Mouse (Mus musculus) urinary bladder, postnatal 14 days (tissue): ENCODE data around the gene Slc35f6.

Source experiments
- DNase-seq: peaks from one replicate; pipeline ENCODE4 v3.0.0; 2021; ENCODE audit warnings: low spot score

Gene Slc35f6

GRCm38 (mm10) chr5:30621211-30621790 lies 26.4 kb upstream of the Slc35f6 start:
- no peak for DNase-seq

- DNase-seq: no peak
Observed at GRCm38 (mm10) chr5:30621844-30622176, 25.9 kb upstream of the Slc35f6 start.

- DNase-seq: no peak
Observed at GRCm38 (mm10) chr5:30622177-30622840, 25.4 kb upstream of the Slc35f6 start.

- no peak for DNase-seq
Observed at GRCm38 (mm10) chr5:30622841-30623185, 24.9 kb upstream of the Slc35f6 start.

GRCm38 (mm10) chr5:30623380-30623779 lies 24.4 kb upstream of the Slc35f6 start:
- DNase-seq: no peak

DNA sequence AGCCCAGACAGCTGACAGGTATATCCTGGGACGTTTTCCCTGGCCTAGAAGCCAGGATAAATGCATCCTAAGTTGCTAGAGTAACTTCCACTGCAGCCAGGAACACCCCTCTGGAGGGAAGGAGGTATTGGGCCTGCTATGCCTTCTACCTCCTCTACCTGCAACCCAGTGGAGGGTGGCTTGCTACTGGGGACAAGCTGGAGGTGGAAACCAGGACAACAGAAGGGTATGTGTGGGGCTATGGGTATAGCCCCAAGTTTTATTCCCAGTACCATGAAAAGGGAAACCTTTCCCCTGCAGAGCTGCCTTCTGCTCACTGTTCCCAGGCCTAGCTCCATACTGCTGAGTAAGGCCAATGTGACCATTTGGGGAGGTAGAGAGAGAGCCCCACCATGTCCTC lies 23.4 kb upstream of the Slc35f6 start:
- no peak for DNase-seq

GRCm38 (mm10) chr5:30624908-30625307 lies 22.8 kb upstream of the Slc35f6 start:
- DNase-seq: no peak

- no peak for DNase-seq
Observed at GRCm38 (mm10) chr5:30625379-30625778, 22.4 kb upstream of the Slc35f6 start.

DNA sequence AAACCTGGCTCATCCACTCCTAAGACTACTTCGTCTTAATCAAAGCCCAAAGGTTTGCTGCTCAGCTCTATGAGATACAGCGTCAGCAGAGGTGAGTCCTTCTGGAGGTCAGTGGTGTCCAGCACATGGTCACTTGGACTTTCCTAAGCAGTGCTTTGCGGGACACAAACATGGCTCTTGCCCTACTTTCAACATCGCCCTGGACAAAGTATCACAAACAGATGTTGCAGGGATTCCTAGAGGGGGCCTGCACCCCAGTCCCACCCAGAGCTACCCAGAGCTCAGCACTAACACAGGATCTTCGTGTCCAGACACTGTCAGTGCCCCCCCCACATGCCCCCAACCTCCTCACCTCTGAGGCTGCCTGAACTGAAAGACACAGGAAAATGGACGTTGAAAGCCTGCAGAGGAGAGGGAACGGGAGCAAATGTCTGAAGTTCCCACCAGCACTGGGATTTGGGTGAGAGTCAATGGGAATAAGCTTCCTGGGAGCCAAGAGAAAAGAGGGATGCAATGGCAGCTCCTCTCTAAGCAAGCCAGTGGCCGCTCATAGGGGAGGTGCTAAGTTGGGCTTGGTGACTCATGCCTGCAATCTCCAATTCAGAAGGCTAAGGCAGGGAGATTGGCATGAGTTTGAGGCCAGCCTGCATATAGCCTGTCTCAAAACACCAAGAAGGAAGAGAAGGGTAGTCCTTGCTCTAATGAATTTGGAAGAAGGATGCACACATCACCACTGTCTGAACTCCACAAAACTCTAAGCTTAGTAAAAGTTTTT lies 21.2 kb upstream of the Slc35f6 start:
- DNase-seq: no peak

DNA sequence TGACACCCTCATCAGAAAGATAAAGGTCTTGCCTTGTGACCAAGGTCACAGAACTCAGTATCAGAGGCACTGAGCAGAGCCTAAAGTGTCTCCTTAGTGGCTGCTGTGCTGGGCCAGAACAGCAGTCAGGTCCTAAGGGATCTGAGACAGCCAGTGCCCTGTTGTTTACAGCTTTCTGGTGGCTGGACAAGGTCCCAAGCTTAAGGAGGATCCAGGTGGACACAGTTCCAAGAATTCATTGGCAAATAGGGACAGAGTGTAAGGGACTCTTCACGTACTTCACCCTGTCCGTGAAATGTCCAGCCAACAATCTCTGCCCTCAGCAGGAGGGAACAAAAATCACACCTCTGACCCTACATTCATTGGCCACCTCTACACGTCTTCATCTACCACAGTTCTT lies 19.2 kb upstream of the Slc35f6 start:
- DNase-seq: no peak

GRCm38 (mm10) chr5:30630401-30630800 lies 17.3 kb upstream of the Slc35f6 start:
- DNase-seq: no peak

GRCm38 (mm10) chr5:30632134-30632533 lies 15.6 kb upstream of the Slc35f6 start:
- DNase-seq: no peak

DNA sequence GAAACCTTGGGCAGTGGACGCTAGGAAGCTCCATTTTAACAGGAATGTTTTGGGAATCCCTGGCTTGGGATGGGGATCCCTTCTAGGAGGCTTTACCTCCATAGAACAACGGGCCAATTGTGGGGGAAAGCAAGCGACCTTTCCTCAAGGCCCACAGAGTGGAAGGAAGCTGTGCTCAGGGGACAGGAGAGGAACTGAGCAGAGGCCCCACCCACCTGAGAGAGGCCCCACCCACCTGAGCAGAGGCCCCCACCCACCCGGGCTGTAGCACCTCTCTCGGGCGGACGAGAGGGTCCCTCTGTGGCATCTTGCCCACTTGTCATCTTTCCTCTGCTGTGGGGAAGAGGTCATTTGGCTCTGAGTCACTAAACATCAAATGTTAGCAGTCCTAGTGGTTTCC lies 10.7 kb upstream of the Slc35f6 start:
- no peak for DNase-seq

DNA sequence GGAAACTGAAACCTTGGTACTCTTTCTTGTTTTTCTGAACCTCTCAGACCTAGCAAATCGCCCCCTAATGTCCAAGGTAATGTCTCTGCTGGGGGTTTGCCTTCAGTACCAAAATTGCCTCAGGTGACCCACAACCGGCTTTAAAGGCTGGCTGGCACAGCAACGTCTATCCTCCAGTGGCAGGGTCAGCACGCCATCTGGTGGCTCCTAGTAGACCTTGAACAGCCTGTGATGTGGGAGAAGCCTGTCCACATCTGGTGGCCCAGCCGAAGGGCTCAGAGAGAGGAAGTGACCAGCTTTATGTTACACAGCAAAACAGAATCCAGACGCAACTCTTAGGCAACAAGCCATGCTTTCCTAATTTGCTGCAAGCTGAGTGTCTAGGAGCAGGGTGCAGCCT lies 9.7 kb upstream of the Slc35f6 start:
- peak; percentile 80 for DNase-seq

GRCm38 (mm10) chr5:30643477-30644179 lies 4.1 kb upstream of the Slc35f6 start:
- DNase-seq: no peak

- DNase-seq: no peak
Observed at GRCm38 (mm10) chr5:30646036-30646435, 1.7 kb upstream of the Slc35f6 start.

DNA sequence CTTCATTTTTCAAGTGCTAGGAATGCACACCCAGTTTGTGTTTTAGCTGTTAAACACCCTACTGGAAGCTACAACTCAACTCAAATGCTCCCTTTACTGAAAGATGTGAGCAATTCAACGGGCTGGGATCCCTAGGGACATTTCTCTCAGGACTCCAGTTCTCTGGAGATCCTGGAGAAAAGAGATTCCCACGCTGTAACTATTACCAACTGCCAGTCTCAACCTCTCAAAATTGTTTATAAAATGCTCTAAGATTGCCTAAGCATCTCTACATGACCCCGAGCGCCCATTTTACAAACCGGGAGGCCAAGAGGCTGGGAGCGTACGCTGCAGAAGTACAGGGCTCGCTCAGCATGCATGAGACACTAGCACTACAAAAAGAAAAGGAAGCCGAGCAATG lies 337 bp upstream of the Slc35f6 start:
- no peak for DNase-seq

GRCm38 (mm10) chr5:30649558-30649957 lies 1.8 kb downstream of the Slc35f6 start:
- peak; percentile 36 for DNase-seq

DNA sequence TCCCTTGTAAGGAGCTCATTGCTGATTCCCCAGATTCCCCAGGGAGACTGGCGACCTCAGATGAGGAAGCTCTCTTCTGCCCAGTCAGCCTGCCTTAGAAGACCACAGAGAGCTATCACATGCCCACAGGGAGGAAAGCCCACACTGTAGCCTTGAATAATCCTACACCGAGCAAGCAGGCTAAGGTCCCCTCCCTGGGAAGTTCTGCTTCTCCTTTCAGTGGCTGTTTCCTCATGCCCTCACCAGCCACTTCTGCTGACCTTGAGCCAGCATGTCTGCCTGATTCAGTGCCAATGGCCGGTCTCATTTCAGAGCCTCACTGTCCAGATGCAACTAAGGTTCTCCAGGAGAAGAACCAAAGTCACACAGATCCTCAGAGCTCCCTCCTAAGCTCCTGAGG lies 3.0 kb downstream of the Slc35f6 start:
- no peak for DNase-seq

- DNase-seq: no peak
Observed at GRCm38 (mm10) chr5:30651554-30651953, 3.8 kb downstream of the Slc35f6 start.

GRCm38 (mm10) chr5:30653246-30653645 lies 5.5 kb downstream of the Slc35f6 start:
- peak; percentile 87 for DNase-seq

DNA sequence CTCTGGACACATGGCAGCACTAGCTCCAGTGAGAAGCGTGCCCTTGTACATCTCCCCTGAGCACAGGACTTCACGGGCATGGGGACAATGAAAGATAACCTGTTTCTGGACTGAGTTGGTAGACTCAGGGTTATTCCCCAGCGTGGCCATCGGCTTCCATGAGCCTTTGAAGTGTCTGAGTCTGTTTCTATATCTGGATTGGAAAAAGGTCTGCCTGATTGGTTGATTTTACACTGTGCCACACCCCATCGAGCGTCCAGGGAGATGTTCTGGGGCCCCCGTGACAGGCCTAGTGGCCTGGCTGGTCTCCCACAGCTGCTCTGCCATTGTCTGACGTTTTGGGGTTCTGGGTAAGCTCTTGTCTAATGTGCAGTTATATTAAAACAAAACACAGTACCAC lies 7.3 kb downstream of the Slc35f6 start:
- no peak for DNase-seq
